Mouse (Mus musculus) limb, embryonic 11.5 days (tissue): ENCODE results near the gene Gm17654. TPM values are rescaled to one million over a fixed set of nuclear protein-coding genes. Genes with fewer than 3 reads are reported as not detected.
"Not testable (repeated sequence)": the region's sequence is repeated elsewhere in the genome, so short reads cannot be mapped to it uniquely, and the experiment has no call there.

Source experiments
- ATAC-seq: fragments of 200-750 bp; cut with Nextera tagmentation; 2 replicates; pipeline ENCODE4 v1.8.0; 2017; ENCODE audit warnings: low read depth; ENCODE audit not compliant: insufficient number of reproducible peaks, low FRiP score, low TSS enrichment
- DNase-seq: peaks from one replicate; pipeline ENCODE4 v3.0.0-alpha.2; 2015; ENCODE audit warnings: low spot score
- H3K27ac ChIP-seq: fragments of 300-500 bp; sonication (generic); replicated peaks from 2 replicates; pipeline ENCODE4 v1.5.1; 2014; ENCODE audit warnings: low read depth, mild to moderate bottlenecking, low read length
- H3K27me3 ChIP-seq: fragments of 300-500 bp; sonication (generic); 2 replicates; pipeline ENCODE4 v1.6.1; 2014; ENCODE audit warnings: mild to moderate bottlenecking, low read length, mixed read lengths; ENCODE audit not compliant: control insufficient read depth, insufficient read depth
- H3K36me3 ChIP-seq: fragments of 300-500 bp; sonication (generic); 2 replicates; pipeline ENCODE4 v1.6.1; 2014; ENCODE audit warnings: mild to moderate bottlenecking, low read length, moderate library complexity, mixed read lengths; ENCODE audit not compliant: control insufficient read depth, insufficient read depth
- H3K4me1 ChIP-seq: fragments of 300-500 bp; sonication (generic); 2 replicates; pipeline ENCODE4 v1.6.1; 2014; ENCODE audit warnings: low read length, mixed read lengths; ENCODE audit not compliant: control insufficient read depth, insufficient read depth
- H3K4me2 ChIP-seq: fragments of 300-500 bp; sonication (generic); 2 replicates; pipeline ENCODE4 v1.6.1; 2014; ENCODE audit warnings: low read depth, mild to moderate bottlenecking, moderate library complexity; ENCODE audit not compliant: severe bottlenecking
- H3K4me3 ChIP-seq: fragments of 300-500 bp; sonication (generic); 2 replicates; pipeline ENCODE4 v1.5.1; 2014; ENCODE audit warnings: low read depth, low read length
- H3K9ac ChIP-seq: fragments of 300-500 bp; sonication (generic); 2 replicates; pipeline ENCODE4 v1.6.1; 2014; ENCODE audit warnings: mild to moderate bottlenecking, low read length
- H3K9me3 ChIP-seq: fragments of 300-500 bp; sonication (generic); 2 replicates; pipeline ENCODE4 v1.6.1; 2016; ENCODE audit warnings: low read length; ENCODE audit not compliant: control insufficient read depth
- WGBS: fragments of 180-500 bp; shearing (Covaris S2); extraction: QIAGEN DNeasy Blood & Tissue Kit; methylation state at CpG from one replicate; pipeline ENCODE4 v1.1.7; 2014; 5-methylcytosine and 5-hydroxymethylcytosine counted together
- polyA plus RNA-seq: library from polyadenylated mRNA; unstranded; fragments of >200 nt; fragmentation: Nextera tagmentation; extraction: Ambion mirVana; gene quantifications from 2 replicates; pipeline ENCODE4 v1.2.1, GENCODE M21; 2014

Gm17654 gene
- polyA plus RNA-seq, 1 experiment from 2014 or later, result not detected

DNA sequence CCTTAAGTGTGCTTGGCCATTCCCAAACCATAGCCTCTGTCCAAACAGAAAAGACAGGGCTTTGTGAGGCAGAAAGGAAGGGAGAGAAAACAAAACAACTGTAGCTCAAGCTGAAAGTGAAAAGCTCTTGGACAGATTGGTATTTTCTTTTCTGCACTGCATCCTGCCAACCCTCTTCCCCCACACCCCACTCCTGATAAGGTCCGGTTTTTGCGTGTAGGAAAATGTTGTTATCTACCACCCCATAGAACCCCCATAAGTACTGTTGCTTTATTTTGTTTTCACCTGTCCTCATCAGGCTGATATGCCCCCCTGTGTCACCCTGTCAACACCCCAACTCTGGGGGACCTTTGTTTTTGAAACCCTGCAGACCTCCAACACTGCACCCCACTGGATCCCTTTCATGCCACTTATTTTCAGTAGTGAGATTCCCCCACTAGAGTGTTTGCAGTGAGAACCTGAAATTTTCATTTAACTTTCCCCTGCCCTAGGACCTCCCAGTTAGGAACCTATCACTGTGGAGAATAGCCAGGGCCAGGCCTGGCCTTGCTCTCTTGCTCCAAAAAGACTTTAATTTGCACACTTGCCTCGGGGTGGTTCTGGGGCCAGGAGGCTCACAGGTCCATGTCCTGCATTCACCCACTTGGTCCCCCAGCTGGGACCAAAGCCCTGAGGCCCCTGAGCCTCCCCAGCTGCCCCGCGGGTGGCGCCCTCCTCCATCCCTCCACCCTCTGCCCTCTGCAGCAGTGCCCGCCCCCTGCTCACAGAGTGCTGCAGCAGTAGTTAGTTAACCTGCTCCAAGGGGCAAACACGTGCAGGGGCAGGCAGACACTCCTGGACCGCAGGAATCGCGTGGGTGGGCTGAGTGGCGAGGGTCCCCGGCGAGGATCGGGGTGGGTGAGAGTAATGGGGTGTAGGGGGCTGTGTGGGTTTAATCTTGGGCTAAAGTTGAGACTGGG lies 47.6 kb downstream of the Gm17654 start:
- not testable (repeated sequence) for H3K4me3 ChIP-seq, H3K9ac ChIP-seq, H3K4me1 ChIP-seq, H3K36me3 ChIP-seq, H3K9me3 ChIP-seq, H3K27ac ChIP-seq, H3K27me3 ChIP-seq, ATAC-seq, H3K4me2 ChIP-seq, DNase-seq
- 32% methylated on average over 6 of the region's 15 CpGs for WGBS

Other genes starting within 250 kb of the Gm17654 start
- not detected in 2 replicates for gene 1700001F09Rik, start 231.3 kb downstream of the Gm17654 start, polyA plus RNA-seq
- gene Gm8138, start 162.8 kb downstream of the Gm17654 start, polyA plus RNA-seq, result not detected in 2 replicates
- gene Gm5799, start 35.6 kb downstream of the Gm17654 start, polyA plus RNA-seq, result not detected in 2 replicates
- not detected in 2 replicates for gene Gm10375, start 28.9 kb upstream of the Gm17654 start, polyA plus RNA-seq
- gene Gm8165, start 98.1 kb upstream of the Gm17654 start, polyA plus RNA-seq, result not detected in 2 replicates
- 1.5 and 2.5 TPM in 2 replicates for gene Gm7324, start 118.7 kb upstream of the Gm17654 start, polyA plus RNA-seq
- gene Gm16506, start 148.3 kb upstream of the Gm17654 start, polyA plus RNA-seq, result not detected in 2 replicates
- not detected in 2 replicates for gene Gm6526, start 168.7 kb upstream of the Gm17654 start, polyA plus RNA-seq
- not detected in 2 replicates for gene Gm8180, start 205.6 kb upstream of the Gm17654 start, polyA plus RNA-seq